Mouse (Mus musculus) layer of hippocampus, postnatal 14 days (tissue): Measurements from ENCODE around the gene Rgl1. TPM values are rescaled to one million over a fixed set of nuclear protein-coding genes. Genes with fewer than 3 reads are reported as not detected.
"Not testable (repeated sequence)": the region's sequence is repeated elsewhere in the genome, so short reads cannot be mapped to it uniquely, and the experiment has no call there.

Source experiments
- DNase-seq, 2 experiments: peaks; one replicate each; pipeline ENCODE4 v3.0.0; 2021 to 2022; ENCODE audit warnings: low spot score in 2 of 2, mixed read lengths in 1 of 2
- total RNA-seq, 2 experiments: library from RNA; stranded (reverse); gene quantifications; 2 replicates each; pipeline ENCODE4 v1.2.3; 2021

The Rgl1 gene
- total RNA-seq, 2 experiments from 2014 or later: 78.7 to 79.5 TPM

GRCm38 (mm10) chr1:152669446-152670180 lies 96.5 kb downstream of the Rgl1 start:
- no peak for DNase-seq

- DNase-seq: no peak
Observed at GRCm38 (mm10) chr1:152660436-152660835, 105.7 kb downstream of the Rgl1 start.

DNA sequence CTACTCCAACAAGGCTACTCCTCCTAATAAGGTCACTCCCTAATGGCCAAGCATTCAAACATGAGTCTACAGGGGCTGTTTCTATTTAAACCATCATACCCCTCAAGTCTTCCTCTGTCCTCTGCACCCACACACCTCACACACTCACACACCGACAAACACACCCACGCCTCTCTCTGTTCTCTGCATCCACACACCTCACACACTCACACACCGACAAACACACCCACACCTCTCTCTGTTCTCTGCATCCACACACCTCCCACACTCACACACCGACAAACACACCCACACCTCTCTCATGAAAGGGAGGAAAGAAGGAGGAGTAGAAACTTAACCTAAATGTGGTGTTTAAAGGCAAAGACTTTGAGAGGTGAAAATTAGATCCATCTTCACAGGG lies 106.2 kb downstream of the Rgl1 start:
- no peak for DNase-seq

DNA sequence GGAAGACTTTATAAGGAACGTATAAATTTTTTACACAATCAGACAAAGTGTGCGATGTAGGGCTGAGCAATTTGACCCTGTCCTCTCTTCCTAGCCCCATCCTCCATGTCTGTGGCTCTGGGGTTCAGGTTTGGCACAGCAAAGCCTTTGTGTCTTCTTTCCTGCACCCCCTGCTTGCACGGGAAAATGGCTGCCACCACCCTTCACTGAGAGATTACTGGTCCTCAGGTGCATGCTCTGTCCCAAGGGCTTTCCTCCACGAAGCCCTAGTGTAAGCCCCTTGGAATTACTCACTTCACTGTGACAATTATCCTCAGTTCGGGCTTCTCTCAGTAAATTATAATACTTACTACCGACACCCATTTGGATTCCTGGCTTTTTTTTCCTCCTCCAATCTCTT lies 109.5 kb downstream of the Rgl1 start:
- DNase-seq: no peak

DNA sequence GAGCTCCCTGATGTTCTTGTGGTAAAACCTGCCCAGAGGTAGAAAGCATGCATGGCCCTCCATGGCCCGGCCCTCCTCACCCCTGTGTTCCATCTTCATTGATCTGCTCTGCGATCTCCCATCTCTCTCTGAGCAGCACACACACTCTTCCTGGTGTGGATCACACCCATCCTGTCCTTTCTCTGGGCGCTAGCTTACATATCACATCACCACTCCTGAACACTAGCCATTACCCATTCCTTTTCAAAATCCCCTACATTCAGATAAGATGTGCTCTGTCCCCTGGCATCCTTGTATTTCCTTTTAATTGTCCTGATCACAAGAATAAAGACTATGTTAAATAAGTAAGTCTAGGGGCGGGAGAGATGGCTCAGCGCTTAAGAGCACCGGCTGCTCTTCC lies 111.3 kb downstream of the Rgl1 start:
- DNase-seq: no peak

DNA sequence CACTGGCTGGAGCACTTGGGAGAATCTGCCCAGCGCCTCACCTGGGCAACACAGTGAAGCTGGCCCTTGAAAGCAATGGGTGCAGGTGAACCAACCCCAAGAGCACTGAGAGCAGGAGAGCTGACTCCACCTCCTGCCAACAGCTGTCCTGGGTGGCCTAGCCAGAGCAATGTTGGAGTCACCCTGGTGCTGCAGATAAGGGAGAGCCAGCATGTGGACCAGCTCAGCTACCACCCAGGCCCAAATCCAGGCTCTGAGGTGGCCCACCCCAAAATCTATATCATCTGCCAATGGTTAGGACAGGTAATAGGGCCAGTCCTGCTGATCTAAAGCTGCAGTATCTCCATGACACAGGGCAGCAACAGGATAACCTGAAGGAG lies 114.7 kb downstream of the Rgl1 start:
- no peak for DNase-seq

DNA sequence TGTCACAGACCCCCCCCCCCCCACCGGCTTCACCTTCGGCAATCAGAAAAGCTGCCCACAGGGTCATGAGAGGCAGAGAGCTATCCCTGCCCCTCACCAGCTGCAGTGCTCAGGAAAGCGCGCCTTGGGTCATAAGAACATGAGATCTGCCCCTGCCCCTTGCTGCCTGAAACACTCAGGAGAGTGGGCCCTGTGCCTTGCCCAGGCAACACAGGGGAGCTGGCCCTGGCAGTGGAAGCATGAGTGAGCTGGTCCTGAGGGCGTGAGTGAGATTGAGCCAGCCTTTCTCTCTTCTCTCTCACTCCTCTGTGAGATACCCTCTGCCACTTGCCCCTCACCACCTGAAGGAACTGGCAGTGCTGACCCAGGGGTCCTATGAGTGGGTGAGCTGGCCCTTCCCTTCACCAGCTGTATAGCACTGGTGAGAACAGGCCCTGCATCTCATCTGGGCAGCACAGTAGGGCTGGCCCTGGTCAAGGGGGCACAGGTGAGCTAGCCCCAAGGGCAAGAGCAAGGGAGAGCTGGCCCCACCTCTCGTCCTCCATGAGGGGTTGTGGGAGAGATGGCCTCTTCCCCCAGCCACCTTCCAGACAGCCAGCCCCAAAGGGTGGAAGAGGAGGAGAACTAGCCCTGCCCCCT lies 115.2 kb downstream of the Rgl1 start:
- no peak for DNase-seq

DNA sequence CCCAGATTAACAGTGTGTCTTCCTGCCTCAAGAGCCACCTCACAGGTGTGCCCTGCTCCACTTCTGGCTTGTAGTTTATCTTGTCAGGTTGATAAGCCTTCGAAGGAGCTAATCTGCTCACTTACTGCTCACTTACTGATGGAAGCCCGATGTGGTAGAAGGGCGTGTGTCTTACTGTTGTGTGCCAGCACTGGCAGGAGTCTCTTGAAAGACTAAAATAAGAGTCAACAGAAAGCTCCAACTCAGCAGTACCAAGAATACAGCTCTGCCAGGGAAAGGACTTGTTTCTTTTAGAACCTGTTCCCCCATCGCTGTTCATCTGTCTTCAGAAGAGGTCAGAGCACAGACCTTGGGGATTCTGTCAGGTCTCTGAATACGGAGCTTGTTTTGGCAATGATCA lies 118.1 kb downstream of the Rgl1 start:
- no peak for DNase-seq

DNA sequence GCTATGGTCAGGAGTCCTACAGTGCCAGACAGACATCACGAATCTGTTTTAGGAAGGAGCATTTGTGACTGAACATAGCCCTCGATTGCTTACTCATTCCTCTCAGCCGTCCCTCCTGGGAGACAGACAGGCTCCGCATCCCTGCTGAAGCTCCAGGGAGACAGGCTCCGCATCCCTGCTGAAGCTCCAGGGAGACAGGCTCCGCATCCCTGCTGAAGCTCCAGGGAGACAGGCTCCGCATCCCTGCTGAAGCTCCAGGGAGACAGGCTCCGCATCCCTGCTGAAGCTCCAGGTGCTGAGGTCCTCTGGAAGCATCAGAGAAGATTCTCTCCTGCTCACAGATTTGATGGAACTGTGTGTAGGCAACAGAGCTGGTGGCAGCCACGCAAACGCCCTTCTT lies 123.9 kb downstream of the Rgl1 start:
- DNase-seq: not testable (repeated sequence)

GRCm38 (mm10) chr1:152640195-152640981 lies 125.8 kb downstream of the Rgl1 start:
- peak; percentile 67 to 84 for DNase-seq

DNA sequence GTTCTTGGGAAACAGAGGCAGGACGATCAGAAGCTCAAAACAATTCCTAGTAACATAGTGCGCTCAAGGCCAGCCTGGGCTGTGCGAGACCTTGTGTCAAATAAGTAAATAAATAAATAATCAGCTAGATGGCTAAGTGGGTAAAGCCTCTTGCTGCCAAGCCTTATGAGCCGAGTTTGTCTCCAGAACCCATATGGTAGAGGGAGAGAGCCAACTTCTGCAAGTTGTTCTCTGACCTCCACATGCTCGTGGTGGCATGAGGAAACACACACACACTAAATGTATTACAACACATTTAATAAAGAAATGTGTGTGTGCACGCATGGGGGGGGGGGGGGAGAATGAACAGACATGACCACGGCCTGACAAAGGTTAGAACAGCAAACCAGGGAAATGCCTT lies 126.8 kb downstream of the Rgl1 start:
- DNase-seq: no peak

DNA sequence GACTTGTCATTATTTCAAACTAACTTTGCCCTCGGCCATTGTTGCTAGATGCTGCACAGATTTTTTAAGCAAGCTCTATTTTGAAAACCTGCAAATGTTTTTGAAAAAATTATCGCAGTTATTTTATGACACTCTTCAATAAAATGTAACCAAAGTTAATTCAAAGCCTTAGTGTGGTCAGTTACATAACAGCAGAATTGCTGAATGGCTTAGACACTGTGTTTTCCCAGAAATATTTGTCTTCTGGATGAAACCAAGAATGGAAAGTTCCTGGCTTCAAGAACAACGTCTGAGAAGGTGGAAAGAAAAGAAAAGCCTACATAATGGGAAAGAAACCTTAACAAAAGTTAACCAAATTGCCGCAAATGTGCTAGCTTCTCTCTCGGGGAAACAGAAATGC lies 131.5 kb downstream of the Rgl1 start:
- DNase-seq: no peak

DNA sequence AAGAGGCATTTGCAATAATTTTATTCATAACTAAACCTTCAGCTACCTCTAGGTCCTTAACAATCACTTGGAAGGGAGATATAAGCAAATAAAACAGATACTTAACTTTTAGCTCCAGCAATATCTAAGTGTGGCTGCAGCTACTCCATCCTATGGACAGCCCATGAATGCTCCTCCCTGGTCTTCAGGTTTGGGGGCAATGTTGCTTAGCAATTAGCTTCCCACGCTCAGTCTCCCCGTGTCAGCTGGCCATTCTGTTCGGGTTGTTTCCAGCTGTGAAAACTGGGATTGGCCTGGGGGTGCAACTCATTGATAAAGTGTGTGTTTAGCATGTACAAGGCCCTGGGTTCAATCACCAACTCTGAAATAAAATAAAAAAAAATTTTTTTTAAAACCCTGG lies 136.4 kb downstream of the Rgl1 start:
- DNase-seq: no peak

DNA sequence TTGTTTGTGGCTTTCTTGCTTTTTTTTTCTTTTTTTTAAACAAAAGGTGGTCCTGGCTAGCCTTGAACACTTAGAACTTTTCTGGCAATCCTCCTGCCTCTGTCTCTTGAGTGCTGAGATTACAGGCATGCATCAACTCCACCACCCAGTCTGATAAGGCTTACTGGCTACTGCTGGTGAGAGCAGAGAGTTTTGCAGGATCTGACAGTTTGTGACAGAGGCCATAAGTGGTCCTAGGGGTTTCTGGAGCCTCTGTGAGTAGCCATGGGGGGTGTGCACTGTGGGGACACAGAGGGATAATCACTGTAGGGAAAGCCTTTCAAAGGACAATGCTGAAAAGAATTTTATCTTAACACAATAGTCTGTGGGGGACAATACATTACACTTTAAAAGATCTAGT lies 140.5 kb downstream of the Rgl1 start:
- DNase-seq: no peak

- DNase-seq: peak; percentile 56 to 59
Observed at GRCm38 (mm10) chr1:152624644-152625454, 141.3 kb downstream of the Rgl1 start.

DNA sequence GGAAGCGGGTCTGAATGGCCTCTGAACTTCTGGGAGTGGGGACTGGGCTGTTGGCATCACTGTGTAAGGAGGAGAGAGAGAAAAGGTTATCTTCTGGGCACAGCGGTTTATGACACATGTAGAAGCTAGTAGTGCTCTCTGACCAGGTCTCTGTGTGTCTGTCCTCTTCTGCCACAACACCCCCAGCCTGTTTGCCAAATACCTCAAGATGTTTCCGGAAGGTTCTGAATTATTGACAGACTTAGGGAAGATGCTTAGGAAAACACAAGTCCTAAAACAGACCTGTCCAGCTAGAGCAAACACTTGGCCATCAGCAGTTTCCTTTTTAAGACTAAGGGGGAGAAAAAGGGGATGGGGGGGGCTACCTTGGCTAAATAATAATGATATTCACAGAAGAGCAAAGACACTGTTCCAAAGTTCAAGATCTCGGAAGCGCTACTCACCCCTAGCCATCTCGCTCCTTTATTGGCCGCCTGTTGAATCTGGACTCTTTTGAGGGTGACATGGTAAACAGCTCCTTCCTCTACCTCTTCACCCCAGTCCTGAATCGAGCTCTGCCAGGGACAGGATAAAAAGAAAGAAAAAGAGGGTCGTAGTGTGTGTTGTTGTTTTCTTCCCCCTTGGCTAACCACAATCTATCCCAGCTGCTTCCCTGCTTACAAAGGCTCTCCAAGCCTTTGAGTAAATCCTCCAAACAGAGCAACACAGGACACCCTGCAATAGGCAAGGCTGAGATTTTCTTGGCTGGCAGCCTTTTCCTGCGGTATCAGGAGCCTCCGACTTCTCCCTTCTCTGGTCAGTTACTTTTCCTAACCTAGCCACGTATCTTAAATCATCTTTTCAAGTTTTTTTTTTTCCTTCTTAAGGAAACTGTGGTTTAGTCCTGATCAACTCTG lies 142.5 kb downstream of the Rgl1 start:
- DNase-seq: no peak

- no peak for DNase-seq
Observed at GRCm38 (mm10) chr1:152622765-152623211, 143.4 kb downstream of the Rgl1 start.

- no peak for DNase-seq
Observed at GRCm38 (mm10) chr1:152621624-152622023, 144.5 kb downstream of the Rgl1 start.

- no peak for DNase-seq
Observed at GRCm38 (mm10) chr1:152619396-152619795, 146.8 kb downstream of the Rgl1 start.

- DNase-seq: no peak
Observed at GRCm38 (mm10) chr1:152618896-152619295, 147.3 kb downstream of the Rgl1 start.
